Mouse (Mus musculus) heart, embryonic 16.5 days (tissue): ENCODE data around the gene Ccr8. TPM values are rescaled to one million over a fixed set of nuclear protein-coding genes. Genes with fewer than 3 reads are reported as not detected.

Experiments used
- ATAC-seq: fragments of 200-750 bp; cut with Nextera tagmentation; replicated peaks from 2 replicates; pipeline ENCODE4 v1.8.0; 2017; ENCODE audit warnings: moderate number of reproducible peaks; ENCODE audit not compliant: insufficient read depth, low FRiP score; ENCODE audit errors: extremely low read depth
- H3K27ac ChIP-seq: fragments of 300-500 bp; sonication (generic); 2 replicates; pipeline ENCODE4 v1.5.1; 2014; ENCODE audit warnings: mild to moderate bottlenecking, low read length, control low read depth, moderate library complexity
- H3K27me3 ChIP-seq: fragments of 300-500 bp; sonication (generic); 2 replicates; pipeline ENCODE4 v1.6.1; 2014; ENCODE audit warnings: low read length, mixed read lengths; ENCODE audit not compliant: control insufficient read depth, insufficient read depth
- H3K36me3 ChIP-seq: fragments of 300-500 bp; sonication (generic); 2 replicates; pipeline ENCODE4 v1.6.1; 2014; ENCODE audit not compliant: control insufficient read depth, insufficient read depth
- H3K4me1 ChIP-seq: fragments of 300-500 bp; sonication (generic); 2 replicates; pipeline ENCODE4 v1.6.1; 2014; ENCODE audit warnings: low read length, mixed read lengths; ENCODE audit not compliant: control insufficient read depth, insufficient read depth
- H3K4me2 ChIP-seq: fragments of 300-500 bp; sonication (generic); 2 replicates; pipeline ENCODE4 v1.6.1; 2014; ENCODE audit warnings: low read depth, mild to moderate bottlenecking, control low read depth, low read length
- H3K4me3 ChIP-seq: fragments of 300-500 bp; sonication (generic); 2 replicates; pipeline ENCODE4 v1.5.1; 2014; ENCODE audit warnings: mild to moderate bottlenecking, control low read depth, low read length
- H3K9ac ChIP-seq: fragments of 300-500 bp; sonication (generic); 2 replicates; pipeline ENCODE4 v1.6.1; 2014; ENCODE audit warnings: low read length, control low read depth
- H3K9me3 ChIP-seq: fragments of 300-500 bp; sonication (generic); replicated peaks from 2 replicates; pipeline ENCODE4 v1.6.1; 2016; ENCODE audit warnings: low read length; ENCODE audit not compliant: control insufficient read depth
- WGBS: fragments of 180-500 bp; shearing (Covaris S2); extraction: QIAGEN DNeasy Blood & Tissue Kit; methylation state at CpG from one replicate; pipeline ENCODE4 v1.1.7; 2014; 5-methylcytosine and 5-hydroxymethylcytosine counted together
- polyA plus RNA-seq: library from polyadenylated mRNA; unstranded; fragments of >200 nt; fragmentation: Nextera tagmentation; extraction: Ambion mirVana; gene quantifications from 2 replicates; pipeline ENCODE4 v1.2.1, GENCODE M21; 2015

Gene Ccr8
- 1.2 and 4.4 TPM in 2 replicates for polyA plus RNA-seq

DNA sequence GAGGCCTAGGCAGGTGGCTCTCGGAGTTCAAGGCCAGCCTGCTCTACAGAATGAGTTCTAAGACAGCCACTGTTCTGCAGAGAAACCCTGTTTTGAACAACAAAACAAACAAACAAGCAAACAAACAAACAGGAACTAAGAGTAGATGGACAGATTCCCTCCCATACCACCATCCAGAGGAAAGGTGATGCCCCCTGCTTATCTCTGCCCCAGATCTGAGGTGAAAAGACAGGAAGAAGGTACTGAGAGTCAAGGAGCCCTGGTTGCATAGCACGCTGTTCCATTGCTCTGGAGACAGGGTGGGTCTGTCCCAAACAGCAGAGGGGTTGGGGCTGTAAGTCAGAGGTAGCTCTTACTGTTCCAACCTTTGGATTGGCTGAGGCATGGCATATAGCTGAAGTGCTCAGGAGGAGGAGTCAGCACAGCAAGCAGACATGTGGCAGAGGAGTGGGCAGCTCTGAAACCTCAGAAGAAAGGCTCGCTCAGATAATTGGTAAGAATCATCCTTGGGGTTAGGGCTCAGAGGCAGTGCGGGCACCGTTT lies at the start of gene Ccr8:
Ccr8 (plus strand) TSS at position 419 of the 543 bp plus-strand sequence.
- no peaks in the 10 kb centered on the region for H3K36me3 ChIP-seq
- no peak within 1 kb of the TSS for H3K9ac ChIP-seq
- no peaks in the 10 kb centered on the region for H3K4me1 ChIP-seq
- peaks cover 7% of the 10 kb centered on the region for H3K9me3 ChIP-seq
- H3K27ac ChIP-seq = no peak within 1 kb of the TSS
- no peak within 1 kb of the TSS for H3K4me2 ChIP-seq
- no peak for ATAC-seq
- H3K4me3 ChIP-seq = no peak within 1 kb of the TSS
- no peaks in the 10 kb centered on the region for H3K27me3 ChIP-seq
- 67% methylated on average over 5 of the region's 5 CpGs for WGBS

DNA sequence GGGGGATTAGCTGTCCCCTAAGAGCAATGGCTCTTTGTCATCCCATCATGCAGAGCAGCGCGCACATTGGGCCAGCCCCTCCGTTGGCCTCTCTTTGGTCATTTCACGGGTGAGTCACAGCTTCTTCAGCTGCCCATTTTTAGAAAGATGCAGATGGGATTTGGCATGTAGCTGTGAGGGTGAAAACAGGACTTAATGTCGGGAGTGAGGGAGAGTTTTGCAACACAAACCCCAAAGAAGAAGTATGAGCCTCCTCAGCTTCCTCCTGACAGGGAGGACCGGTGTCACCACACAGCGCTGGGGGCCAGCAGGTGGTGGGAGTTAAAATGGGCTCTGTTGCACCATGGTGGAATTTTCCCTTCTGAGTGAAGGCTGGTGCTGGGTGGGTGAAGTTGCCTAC lies 48.8 kb upstream of the Ccr8 start:
- no peaks in the 10 kb centered on the region for H3K4me1 ChIP-seq
- ATAC-seq = no peak
- no peaks in the 10 kb centered on the region for H3K27me3 ChIP-seq
- peaks cover 6% of the 10 kb centered on the region; the same call in 1 of the 2 replicates for H3K9me3 ChIP-seq
- no peak overlapping the region for H3K27ac ChIP-seq
- no peak overlapping the region for H3K9ac ChIP-seq
- WGBS = 75% methylated on average over 7 of the region's 7 CpGs
- no peak overlapping the region for H3K4me3 ChIP-seq
- H3K36me3 ChIP-seq = no peaks in the 10 kb centered on the region
- H3K4me2 ChIP-seq = no peak overlapping the region

DNA sequence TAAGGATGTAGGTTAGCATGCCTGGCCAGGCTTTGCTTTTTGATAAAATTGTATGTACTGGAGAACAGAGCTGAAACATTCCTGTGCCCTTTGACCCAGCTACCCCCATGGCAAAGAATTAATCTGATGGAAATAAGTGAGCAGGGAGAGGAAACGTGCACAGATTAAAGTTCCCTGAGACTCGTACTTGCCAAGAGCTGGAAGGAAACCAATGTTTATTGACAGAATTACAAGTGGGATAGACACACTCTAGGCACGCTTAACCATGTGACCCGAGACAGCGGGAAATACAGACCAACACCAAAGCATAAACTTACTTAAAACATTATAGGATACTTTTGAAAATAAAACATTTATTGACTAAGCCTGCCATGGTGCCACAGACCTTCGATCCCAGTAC lies 43.4 kb upstream of the Ccr8 start:
- no peak; the same call in 1 of the 2 replicates for ATAC-seq
- Histone ChIP-seq H3K9ac (no peak overlapping the region), H3K4me1 (no peaks in the 10 kb centered on the region), H3K27ac (no peak overlapping the region), H3K4me2 (no peak overlapping the region), H3K36me3 (no peaks in the 10 kb centered on the region), H3K4me3 (no peak overlapping the region), H3K9me3 (no peaks in the 10 kb centered on the region), H3K27me3 (no peaks in the 10 kb centered on the region)
- WGBS = 71% methylated on average over 6 of the region's 6 CpGs

DNA sequence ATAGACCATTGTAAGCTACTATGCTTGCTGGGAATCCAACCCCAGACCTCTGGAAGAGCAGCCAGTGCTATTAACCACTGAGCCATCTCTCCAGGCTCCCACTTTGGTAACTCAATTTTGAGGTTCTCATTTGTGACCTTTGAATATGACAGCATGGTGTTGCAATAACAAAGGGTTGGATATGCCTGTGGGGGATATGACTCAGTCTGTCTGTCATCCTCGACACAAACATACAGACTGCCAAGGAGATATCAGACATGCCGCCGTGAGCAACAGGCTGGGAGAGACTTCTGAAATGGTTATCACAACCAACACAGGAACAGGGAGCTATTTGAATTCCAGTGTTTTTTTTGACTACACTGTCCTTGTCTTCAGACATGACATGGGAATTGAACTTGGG lies 42.5 kb upstream of the Ccr8 start:
- Histone ChIP-seq H3K4me3 (no peak overlapping the region), H3K9ac (no peak overlapping the region), H3K27ac (no peak overlapping the region), H3K4me1 (no peaks in the 10 kb centered on the region), H3K36me3 (no peaks in the 10 kb centered on the region), H3K9me3 (no peaks in the 10 kb centered on the region), H3K27me3 (no peaks in the 10 kb centered on the region), H3K4me2 (no peak overlapping the region)
- whole genome bisulfite sequencing = 22% methylated on average over 3 of the region's 3 CpGs
- no peak for ATAC-seq

DNA sequence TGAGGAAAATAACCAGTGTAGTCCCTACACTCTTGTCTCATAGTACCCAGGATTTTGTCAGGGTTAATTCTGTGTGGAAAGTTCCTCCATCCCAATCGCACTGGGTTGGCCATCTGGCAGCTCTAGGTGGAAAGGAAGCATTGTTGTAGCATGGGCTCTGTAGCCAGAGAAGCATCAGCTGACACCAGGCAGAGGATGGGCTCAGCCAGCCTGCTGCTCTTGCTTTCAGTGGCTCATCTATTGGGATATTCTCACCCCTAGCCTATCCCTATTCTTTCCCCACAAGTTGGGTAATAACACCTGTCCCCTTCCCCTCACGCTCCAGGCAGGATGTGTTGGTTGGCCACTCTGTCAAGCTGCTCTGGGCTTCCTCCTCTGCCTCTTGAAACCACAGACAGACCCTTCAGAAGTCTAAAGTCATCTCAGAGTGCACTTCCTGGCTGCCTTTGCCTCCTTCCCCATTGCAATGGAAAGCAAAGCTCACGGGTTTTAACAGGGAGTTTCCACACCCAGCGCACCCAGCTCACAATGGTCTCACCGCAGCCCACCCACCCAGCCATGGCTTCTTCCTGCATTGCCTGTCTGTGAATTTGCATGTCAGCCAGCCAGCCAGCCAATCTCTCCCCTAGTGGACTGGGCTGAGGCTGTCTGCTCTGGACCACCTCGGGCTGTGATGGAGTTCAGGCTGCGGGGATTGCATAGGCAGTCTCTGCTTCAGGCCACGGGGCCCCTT lies 37.2 kb upstream of the Ccr8 start:
- Histone ChIP-seq H3K4me3 (no peak overlapping the region), H3K27ac (no peak overlapping the region), H3K36me3 (no peaks in the 10 kb centered on the region), H3K9me3 (no peaks in the 10 kb centered on the region), H3K4me1 (no peaks in the 10 kb centered on the region), H3K4me2 (no peak overlapping the region), H3K27me3 (no peaks in the 10 kb centered on the region), H3K9ac (no peak overlapping the region)
- ATAC-seq = peak; percentile 18; the same call in 1 of the 2 replicates
- 51% methylated on average over 8 of the region's 8 CpGs for WGBS

DNA sequence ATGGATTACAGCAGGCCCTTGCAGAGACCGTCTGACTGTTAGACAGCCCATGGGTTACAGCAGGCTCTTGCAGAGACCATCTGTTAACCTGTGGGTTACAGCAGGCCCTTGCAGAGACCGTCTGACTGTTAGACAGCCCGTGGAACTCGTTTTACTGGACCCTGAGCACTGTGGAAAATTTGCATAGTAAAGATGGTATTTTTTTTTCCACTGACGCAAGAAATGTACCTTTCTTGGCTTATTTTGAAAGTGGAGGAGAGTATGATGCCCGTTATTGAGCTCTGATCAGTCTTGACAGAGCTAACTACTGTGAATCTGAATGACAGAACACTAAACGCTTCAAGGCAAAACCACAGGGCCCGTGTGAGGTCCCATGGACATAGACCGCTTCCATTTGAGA lies 35.7 kb upstream of the Ccr8 start:
- no peak for ATAC-seq
- 74% methylated on average over 9 of the region's 9 CpGs for WGBS
- H3K27me3 ChIP-seq = no peaks in the 10 kb centered on the region

DNA sequence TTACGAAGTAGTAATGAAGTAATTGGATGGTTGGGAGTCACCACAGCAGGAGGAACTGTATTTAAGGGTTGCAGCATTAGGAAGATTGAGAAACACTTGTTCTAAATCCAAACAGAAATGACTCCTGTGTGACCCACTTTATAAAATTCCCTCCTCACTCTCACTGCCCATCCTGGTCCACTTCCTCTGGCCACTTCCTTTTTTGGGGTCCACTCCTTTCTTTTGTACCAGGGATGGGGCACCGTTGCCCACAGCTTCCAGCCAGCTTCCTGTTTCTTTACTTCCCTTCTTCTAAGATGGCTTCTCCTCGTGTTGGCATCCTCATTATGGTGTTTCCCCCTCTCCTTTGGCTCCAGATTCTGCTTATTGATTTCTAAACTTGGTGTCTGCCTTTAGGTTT lies 33.2 kb upstream of the Ccr8 start:
- H3K27ac ChIP-seq = no peak overlapping the region
- H3K9ac ChIP-seq = no peak overlapping the region
- H3K36me3 ChIP-seq = no peaks in the 10 kb centered on the region
- no peaks in the 10 kb centered on the region for H3K9me3 ChIP-seq
- no peaks in the 10 kb centered on the region for H3K27me3 ChIP-seq
- no peaks in the 10 kb centered on the region for H3K4me1 ChIP-seq
- 60% methylated on average over 3 of the region's 3 CpGs for WGBS
- no peak overlapping the region for H3K4me3 ChIP-seq
- no peak overlapping the region for H3K4me2 ChIP-seq
- no peak for ATAC-seq

More for the DNA sequence above, 35.7 kb upstream of the Ccr8 start:
- Histone ChIP-seq H3K27ac (no peak overlapping the region), H3K4me2 (no peak overlapping the region), H3K4me1 (no peaks in the 10 kb centered on the region), H3K9me3 (no peaks in the 10 kb centered on the region), H3K36me3 (no peaks in the 10 kb centered on the region), H3K4me3 (no peak overlapping the region), H3K9ac (no peak overlapping the region)

DNA sequence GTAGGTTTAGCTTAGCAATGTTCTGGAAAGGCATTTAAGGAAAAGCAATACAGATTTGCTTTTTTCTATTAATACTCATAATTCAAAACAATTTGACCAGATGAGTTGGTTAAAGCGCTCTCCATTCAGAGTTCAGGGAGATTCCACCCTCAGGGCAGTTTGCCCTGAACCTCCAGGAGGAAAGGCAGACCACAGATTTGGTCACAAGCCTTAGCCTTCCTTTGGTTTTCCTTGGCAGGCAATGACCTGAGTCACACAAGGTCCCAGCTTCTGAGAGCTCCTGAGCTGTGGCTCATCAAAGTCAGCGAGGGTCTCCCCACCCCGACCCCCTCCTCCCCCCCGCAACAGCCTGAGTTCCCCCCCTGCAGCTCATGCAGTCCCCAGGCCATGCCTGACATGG lies 27.6 kb upstream of the Ccr8 start:
- Histone ChIP-seq H3K4me3 (no peak overlapping the region), H3K9me3 (no peaks in the 10 kb centered on the region), H3K27me3 (no peaks in the 10 kb centered on the region), H3K4me2 (no peak overlapping the region), H3K27ac (no peak overlapping the region), H3K36me3 (no peaks in the 10 kb centered on the region), H3K9ac (no peak overlapping the region), H3K4me1 (no peaks in the 10 kb centered on the region)
- 70% methylated on average over 4 of the region's 4 CpGs for WGBS
- ATAC-seq = no peak

DNA sequence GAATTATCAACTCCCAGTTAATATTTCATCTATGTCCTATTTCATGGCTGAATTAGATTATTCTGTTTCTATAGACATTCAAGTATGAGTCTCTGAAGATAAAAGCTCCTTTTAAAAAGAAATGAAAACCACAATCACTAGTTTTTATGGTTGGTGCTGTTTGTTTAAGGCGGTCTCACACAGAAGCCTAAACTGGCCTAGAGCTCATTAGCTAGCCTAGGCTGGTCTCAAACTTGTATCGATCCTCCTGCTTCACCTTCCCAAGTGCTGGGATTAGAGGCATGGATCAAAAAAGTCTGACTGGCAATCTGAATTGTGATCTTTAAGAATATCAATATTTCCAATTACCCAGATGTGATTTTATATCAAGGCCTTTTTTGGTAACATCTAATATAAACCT lies 24.3 kb upstream of the Ccr8 start:
- WGBS = 92% methylated on average over 2 of the region's 2 CpGs
- H3K4me1 ChIP-seq = no peaks in the 10 kb centered on the region

More for the DNA sequence above, 24.3 kb upstream of the Ccr8 start:
- H3K4me2 ChIP-seq = no peak overlapping the region
- H3K9ac ChIP-seq = no peak overlapping the region
- no peak for ATAC-seq
- no peak overlapping the region for H3K27ac ChIP-seq
- no peak overlapping the region for H3K4me3 ChIP-seq
- H3K27me3 ChIP-seq = no peaks in the 10 kb centered on the region
- H3K36me3 ChIP-seq = no peaks in the 10 kb centered on the region
- no peaks in the 10 kb centered on the region for H3K9me3 ChIP-seq
